Mouse (Mus musculus) left cerebral cortex, postnatal 25 days (tissue): Measurements from ENCODE around the gene Lrrc3c. TPM values are rescaled to one million over a fixed set of nuclear protein-coding genes. Genes with fewer than 3 reads are reported as not detected.
A peak's percentile ranks its signal among the peaks of the same experiment; 100 is the strongest.
"Not testable (repeated sequence)": the region's sequence is repeated elsewhere in the genome, so short reads cannot be mapped to it uniquely, and the experiment has no call there.

ENCODE experiments used
- DNase-seq, 2 experiments: peaks; one replicate each; pipeline ENCODE4 v3.0.0; 2022; ENCODE audit warnings: low spot score in 2 of 2, mixed read lengths in 1 of 2
- intact Hi-C: fragments of 180-260 bp; cut with DNase I; formaldehyde crosslinking; loops from one replicate; pipeline ENCODE4 v1.15.1; 2025
- total RNA-seq, 2 experiments: library from RNA; stranded (reverse); gene quantifications; 2 replicates each; pipeline ENCODE4 v1.2.3; 2021

Gene Lrrc3c
- total RNA-seq, 2 experiments from 2014 or later: not detected

DNA sequence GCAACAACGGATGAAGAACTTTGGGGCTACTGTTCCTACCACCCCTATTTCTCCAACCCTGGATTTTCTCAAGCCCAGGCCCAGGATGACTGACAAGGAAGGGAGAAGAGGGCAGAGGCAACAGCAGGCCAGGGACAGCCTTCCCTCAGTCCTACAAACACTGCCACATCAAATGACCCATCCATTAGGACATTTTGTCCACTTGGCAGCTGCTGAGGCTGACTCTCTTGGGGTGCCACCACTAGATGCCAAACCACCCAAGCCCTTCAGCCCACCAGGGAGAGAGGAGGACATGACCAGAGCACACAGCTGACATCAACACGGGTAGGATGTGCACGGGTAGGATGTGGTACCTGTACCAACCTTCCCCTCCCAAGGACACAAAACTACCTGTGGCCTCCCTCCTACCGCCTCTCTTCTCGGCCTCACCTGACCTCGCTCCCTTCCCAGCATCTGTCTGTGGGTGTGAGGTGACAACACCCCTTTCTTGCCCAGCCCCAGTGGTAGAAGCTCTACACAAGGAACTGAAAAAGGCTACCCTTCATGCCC lies 13.4 kb upstream of the Lrrc3c start:
- intact Hi-C loops: no loop called here

DNA sequence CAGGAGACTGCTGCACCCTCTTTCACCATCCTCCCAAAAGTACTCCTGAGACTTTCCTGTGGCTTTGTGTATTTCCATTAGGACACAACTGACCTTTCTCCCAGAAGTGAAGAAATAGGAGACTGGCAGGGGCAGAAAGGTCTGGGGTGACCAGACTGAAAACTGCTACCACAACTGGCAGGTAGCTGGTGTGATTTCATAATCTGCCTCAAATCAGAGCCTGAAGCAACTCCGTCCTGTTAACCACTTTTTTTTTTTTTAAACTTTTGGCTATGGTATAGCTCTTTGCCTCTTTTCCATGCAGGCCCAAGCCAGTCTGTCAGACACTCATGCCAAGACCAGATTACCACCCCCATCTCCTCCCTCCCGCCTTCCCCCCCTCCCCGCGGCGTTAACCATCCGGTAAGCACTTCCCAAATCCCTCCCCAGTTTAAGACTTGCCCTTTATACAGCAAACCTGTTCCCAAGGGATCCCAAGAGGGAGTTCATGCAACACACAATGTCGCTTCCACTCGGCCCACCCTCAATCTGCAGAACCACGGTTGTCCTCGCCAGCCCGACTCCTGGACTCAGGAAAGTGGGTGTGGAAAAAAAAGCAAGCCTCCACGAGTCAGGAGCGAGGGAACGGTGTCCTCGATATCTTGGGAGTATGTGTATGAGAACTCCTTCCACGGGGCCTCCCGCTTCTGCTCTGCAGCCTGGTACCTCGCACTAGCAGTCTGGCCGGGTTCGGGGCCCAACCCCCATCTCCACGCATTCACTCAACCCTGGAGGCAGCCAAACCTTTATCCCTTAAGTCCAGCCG lies 11.8 kb upstream of the Lrrc3c start:
- DNase-seq: peak; percentile 23 to 30
- intact Hi-C loops: loop anchor here (2.0 kb wide), 1 partner anchor 35 kb away; the partner anchor contains the start of gene Zpbp2

More for the DNA sequence above, 13.4 kb upstream of the Lrrc3c start:
- no peak for DNase-seq

DNA sequence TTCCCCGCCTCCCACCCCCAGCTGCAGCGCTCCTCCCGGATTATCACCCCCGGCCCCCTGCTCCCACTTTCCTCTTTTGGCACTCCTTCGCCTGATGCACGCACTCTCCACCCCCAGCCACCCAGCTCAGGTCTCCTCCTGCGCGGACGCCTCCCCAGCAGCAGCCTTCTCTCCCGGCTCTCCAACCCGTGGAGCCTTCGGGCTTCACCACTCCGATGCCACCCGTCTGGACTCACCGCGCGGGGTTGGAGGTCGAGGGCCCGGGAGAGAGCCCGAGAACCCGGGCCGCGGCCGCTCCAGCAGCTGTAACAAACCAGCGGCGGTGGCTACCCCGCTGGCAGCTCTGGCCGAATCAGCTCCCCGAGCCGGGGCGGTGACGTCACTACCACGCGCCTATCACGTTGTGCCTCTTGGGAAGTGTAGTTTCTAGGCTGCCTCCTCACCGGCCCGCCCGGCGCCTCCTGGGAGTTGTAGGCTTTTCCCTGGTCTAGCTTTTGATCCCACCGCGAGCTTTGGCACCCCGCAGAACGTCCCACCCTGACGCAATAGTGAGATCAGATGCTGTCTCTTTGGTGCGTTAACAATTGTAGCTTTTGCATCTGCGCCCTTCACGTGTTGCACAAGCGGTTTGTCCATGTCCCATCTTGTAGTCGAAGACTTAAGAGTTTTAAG lies 11.1 kb upstream of the Lrrc3c start, which contains the start of gene Ormdl3:
Ormdl3 (minus strand) TSS at position 477 of the 672 bp plus-strand sequence.
- peak; percentile 99 for DNase-seq
- intact Hi-C loops: loop anchor here (2.0 kb wide), 1 partner anchor 36 kb away; the partner anchor contains the start of gene Zpbp2

DNA sequence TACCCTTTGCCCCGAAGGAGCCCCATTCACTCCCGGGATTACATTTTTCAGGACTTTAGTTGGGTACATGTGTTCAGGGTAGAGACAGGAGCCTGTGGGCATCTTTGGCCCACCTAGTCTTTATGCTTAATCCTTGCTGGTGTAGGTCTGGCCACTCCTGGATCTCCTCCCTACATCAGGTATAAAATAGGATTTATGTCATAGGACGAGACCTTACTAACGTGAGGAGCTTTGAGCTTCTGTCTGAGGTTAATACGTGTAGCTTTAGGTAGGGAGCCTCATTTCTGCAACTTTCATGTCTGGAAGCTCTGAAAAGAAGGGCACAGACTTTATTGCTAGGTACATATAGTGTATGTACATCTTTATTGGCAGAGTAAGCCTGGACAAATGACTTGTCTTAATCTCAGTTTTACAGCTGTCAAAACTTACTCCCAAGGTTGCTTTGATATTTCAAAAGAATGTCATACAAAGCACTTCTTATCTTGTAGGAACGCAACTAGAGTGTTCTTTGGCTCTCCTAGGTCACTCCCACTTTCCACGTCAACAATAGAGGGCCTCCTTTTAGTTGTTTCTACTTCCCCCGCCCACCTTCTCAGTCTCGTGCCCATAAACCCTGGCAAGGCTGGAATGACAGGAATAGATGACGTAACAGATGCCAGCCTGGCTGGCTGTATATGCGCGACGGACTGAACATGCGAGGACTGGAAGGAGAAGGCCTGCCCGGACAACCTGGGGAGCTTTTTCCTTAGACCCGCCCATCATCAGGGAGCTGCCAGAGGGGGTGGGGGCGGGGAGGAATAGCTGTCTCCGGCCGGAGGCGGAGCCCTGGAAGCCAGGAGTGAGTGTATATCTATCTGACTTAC lies 10.2 kb upstream of the Lrrc3c start:
- intact Hi-C loops: loop anchor here (2.0 kb wide), 1 partner anchor 37 kb away; the partner anchor contains the start of gene Zpbp2
- peak; percentile 46 to 70 for DNase-seq

DNA sequence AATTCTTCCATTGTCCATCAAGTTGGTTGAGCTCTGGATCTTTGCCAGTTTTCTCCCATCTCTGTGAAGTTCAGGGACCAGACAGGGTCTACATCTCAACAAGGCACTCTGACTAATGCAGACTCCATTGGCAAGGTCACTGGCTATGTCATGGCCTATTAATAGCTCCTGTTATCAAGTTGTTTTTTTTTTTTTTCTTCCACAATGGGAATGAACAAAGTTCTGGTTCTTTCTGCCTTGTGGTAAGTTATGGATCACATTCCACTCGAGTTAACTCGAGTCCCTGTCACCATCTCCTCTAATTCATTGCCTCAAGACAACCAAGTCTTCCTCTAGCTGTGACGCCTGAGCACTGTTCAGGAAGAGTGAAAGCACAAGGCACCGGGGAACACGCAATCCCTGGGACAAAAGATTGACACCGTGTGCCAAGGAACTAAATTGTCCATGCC lies 9.2 kb upstream of the Lrrc3c start:
- DNase-seq: no peak
- intact Hi-C loops: no loop called here

DNA sequence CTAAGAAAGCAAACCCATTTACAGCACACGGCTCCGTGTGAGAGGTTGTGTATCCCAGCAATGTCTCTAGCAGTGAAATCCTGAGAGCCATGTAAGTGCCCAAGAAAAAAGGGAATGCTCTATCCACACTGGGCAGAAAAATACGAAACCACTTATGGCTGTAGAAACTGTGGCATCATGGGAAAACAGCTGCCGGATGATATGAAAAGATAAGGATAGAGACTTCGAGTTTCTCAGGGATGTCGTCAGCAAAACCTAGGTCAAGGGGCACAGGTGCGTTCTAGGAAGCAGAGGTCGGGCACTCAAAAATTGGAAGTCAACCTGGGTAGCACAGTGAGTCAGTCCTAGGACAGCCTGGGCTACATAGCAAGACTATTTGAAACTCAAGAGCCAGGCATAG lies 8.8 kb upstream of the Lrrc3c start:
- no peak for DNase-seq
- intact Hi-C loops: no loop called here

DNA sequence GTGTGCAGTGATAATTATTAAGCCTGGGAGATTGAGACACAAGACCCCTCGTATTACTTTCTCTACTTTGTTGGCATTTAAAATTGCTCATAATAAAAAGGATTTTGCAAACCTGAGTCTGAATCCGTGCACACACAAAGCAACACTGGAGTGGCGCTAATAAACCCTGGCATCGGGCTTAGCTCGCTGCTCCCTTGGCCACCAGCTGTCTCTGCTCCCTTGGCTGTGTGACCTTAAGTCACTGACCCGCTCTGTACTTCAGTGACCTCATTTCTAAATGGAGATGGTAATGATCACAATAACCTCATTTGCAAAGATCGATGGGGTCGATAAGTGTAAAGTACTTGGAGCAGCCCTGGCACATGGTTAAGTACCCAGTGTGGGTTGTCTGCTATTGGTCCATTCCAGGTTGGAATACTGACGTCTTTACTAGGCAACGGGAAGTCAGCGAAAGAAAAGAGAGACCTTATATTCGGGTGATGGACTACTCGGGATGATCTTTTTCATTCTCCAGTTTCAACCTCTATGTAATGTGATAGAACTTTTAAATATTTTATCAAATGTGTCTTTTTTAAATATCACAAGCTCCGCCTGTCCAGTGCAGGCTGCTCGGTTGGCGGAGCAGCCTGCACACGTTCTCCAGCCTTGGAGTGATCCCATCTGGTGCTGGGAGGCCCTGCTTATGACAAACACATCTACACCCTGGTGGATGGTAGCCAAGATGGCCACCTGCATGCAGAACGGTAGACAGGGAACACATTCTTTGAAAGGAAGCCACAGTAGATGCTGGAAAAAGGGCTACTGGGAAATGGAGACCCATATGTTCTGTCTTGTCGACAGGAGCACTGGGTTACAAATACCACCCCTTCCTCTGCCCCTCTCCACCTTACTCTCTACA lies 7.3 kb upstream of the Lrrc3c start:
- intact Hi-C loops: no loop called here
- no peak for DNase-seq

DNA sequence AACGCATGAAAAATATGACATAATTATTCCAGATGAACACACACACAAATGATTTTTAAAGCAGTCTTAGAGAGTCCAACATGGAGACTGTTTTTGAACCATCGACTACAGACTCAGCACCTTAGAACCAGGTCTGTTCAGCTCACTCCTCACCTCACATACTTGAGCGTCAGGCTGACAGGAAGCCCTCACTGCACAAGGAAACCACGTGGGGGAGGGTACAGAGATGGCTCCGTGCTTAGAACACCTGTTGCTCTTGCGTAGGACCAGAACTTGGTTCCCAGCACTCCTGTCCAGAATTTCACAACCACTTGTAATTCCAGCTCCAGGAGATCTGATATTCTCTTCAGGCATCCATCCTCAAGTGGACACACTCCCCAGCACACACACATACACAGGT lies 3.1 kb upstream of the Lrrc3c start:
- intact Hi-C loops: no loop called here
- no peak for DNase-seq

DNA sequence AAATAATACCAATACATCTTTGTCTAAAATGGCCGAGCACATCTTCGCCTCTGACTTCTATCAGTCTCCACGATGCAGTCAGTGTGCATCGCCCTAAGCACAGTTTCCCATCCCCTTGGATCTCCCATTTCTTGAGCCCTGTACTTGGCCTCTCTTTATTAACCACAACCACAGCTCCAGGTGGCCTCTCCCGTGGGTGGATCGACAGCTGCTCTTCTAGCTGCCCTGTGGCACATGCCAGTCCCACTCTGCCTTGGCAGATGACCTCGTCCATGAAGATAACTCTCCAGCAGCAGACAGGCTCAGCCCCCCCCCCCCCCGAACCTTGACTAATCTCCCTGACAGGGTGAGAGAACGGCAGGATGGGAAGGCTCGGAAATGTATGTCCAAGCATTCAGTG lies 2.6 kb upstream of the Lrrc3c start:
- no peak for DNase-seq
- intact Hi-C loops: no loop called here

DNA sequence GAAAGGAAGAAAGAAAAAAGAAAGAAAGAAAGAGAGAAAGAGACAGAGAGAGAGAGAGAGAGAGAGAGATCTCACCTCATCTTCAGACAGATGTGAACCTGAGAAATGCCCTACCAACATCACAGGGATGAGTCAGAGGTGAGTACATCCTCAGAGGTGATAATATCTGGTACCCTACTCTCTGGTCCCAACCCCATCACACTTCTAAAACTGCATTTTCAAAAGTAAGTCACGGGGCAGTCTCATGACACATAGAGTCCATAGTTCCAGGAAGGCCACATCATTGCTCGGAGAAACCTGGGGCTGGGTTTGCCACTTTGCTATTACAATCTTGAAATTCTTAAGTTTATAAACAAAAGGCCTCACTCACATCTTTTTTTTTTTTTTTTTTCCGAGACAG lies 2.1 kb upstream of the Lrrc3c start:
- DNase-seq: no peak
- intact Hi-C loops: no loop called here

DNA sequence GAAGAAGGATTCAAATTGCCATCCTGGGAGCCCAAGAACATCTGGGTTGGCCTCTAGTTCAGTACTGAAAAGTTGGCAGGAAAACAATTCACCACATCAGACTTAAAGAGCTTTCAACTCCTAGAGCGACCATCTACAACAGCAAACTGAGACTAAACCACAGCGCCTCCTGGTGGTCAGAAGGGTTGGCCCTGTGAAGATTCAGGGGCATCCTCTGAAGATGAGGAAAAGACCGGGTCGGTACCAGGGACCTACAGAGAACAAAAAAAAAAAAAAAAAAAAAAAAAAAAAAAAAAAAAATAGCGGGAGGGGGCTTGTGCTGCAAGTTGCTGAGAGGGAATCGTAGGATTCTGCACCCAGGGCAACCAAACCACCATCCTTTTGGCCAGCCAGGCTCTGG lies 728 bp upstream of the Lrrc3c start:
- intact Hi-C loops: no loop called here
- DNase-seq: no peak

DNA sequence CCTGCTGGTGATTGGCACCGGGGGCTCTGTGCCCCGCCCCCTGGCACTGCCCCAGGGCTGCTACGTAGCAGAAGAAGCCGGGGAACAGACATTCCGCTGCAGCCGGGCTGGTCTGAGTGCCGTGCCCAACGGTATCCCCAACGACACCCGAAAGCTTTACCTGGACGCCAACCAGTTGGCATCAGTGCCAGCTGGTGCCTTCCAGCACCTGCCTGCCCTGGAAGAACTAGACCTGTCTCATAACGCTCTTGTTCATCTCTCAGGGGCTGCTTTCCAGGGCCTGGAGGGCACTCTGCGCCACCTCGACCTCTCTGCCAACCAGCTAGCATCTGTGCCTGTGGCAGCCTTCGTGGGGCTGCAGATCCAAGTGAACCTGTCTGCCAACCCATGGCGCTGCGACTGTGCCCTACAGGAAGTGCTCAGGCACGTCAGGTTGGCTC lies 780 bp downstream of the Lrrc3c start:
- intact Hi-C loops: no loop called here

DNA sequence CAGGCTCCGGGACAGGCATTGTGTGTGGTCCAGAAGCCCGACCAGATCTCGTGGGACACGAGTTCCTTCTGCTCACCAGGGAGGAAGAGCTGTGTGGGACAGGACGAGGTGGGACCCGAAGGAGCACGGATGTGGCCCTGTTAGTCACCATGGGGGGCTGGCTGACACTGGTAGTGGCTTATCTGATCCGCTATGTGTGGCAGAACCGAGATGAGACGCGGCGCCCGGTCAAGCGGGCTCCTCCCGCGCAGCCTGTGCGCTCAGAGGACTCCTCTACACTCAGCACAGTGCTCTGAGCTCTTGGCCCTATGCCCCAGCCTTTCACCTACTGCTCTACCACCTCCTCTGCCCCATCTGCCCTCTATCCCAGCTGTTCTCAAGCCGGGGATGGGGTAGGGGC lies 1.2 kb downstream of the Lrrc3c start:
- DNase-seq: no peak
- intact Hi-C loops: no loop called here

More for the DNA sequence above, 780 bp downstream of the Lrrc3c start:
- no peak for DNase-seq

DNA sequence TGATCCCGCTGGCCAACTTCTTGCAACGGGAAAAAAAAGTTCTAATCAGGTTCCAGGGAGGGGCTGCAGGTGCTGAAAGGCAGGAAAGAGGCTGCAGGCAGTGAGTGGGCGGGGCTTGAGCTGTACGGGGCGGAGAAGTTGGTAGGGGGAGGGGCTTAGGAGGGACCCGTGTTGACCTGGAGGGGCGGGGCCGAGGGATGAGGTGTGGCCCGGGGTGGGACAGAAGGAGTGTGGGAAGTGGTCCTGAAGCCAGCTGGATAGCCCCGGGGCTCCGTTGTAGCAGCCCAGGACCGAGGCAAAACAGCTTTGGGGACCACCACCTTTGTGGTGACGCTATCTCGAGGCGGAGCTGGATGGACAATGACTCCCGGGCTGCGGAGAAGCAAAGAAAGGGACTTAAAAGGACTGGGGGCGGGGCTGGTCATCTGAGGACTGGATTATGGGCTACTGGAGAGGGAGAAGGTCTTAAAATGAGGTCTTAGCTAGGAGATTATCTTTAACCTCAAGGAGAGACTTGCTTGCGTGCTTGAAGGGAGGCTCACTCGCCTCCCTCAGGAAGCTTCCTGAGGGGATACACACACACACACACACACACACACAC lies 4.1 kb downstream of the Lrrc3c start:
- no peak for DNase-seq
- intact Hi-C loops: no loop called here

DNA sequence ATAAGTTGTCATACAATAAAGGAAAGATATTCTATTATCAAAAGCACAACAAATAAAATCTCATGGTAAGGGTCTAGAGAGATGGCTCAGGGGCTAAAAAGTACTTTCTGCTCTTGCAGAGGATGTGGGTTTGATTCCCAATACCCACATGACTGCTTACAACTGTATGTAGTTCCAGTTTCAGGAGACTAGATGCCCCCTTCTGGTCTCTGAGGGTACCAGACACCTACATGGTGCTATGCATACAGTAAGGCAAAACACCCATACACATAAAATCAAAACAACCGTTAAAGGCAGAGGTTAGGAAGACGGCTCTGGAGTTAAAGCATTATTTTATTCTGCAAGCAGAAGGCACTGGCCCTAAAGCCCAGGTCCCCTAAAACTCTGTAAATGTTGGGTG lies 5.9 kb downstream of the Lrrc3c start:
- no peak for DNase-seq
- intact Hi-C loops: no loop called here

DNA sequence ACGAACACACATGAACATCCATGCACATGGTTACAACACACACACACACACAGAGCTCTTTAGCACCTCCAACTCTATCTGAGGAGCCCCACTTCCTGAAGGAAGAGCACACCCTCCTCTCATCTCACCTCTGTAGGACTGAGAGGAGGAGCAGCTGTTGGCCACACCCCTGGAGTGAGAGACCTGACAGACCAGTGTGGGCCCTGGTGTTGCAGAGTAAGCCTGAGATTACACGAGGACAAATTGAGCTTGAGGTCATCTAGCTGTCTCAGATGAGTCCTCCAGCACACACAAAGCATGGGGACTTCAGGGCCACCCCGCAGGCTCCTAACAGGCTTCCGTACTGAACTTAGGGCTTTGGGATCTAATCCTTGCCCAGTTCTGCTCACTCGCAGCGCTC lies 6.8 kb downstream of the Lrrc3c start:
- not testable (repeated sequence) for DNase-seq
- intact Hi-C loops: loop anchor here (1.0 to 5.0 kb wide), 2 partner anchors 32 to 52 kb away; no protein-coding TSS in a partner anchor

DNA sequence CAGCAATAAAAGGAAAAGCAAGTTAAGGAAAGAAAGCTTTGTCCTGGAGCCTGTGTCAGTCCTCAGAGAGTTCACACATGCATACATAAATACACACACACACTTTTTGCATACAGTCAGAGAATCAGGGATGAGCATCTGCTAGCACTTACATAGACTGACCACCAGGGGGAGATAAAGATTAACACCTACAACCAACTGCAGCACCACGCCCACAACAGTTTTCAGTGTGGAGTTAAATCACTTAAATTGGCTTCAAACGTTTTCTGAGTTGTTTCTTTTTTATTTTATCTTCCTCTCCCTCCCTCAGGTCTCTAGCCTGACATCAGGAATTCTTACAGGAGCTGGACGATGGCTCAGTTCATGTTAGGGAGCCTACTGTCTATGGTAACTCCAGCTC lies 8.7 kb downstream of the Lrrc3c start:
- intact Hi-C loops: loop anchor here (5.0 kb wide), 1 partner anchor 51 kb away; no protein-coding TSS in a partner anchor
- DNase-seq: peak; percentile 45 to 71

DNA sequence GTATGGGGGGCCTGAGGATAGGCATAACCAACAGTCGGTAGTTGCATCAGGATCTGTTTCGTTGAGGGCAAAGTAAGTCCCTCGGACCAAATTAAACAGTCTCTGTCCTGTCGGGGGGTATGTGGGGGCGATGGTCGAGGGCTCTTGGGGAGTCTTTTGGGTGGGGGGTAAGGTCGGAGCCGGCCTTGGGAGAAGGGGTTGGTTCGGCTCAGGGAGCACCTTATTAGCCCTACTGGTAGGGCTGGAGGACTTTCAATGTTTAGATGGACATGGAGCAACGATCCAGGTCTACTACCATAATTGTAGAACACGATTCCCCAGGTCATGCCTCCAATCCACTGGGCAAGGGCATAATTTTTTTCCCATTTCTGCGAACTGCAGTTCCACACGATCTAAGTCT lies 22.7 kb downstream of the Lrrc3c start:
- DNase-seq: no peak
- intact Hi-C loops: no loop called here
